Mouse (Mus musculus): ENCODE measurements around the gene Rreb1.

The Rreb1 gene

DNA sequence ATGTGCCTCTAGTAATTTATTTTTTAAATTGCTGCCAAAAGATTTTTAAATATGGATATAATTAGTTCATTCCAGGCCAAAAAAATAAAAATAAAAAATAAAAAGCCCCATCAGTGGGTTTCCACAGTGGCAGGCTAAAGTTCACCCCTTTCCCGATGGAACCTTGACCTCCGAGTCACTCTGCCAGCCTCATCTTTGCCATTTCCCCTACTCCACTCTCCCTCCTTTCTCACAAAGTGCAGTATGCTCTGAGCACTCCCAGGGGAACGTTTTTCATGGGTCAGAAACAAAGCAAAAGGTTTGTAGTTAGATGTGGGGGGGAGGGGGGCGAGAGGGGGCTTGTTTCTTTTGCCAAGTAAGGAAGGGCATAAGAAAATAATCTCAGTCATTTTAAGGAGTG, 98.6 kb downstream of the Rreb1 start:
- no peak for DNase-seq (ENCODE audit: low spot score)

DNA sequence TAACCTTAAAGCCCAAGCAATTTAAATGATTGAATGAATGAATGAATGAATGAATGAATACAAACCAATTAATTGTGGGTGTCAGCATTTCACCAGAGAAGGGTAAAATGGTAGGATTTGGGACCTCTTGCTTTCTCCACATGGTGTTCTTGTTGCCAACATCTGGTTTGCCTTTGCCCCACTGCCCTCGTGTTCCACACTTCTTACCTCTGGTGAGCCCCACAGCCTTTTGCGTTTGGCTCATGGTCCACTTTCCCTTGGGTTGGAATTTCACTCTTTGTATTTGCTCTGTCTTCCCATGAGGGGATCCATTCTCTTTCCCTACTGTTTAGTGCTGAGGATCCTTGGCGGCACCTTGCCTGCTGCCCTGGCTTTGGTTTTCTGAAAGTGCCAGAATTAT, 99.0 kb downstream of the Rreb1 start:
- DNase-seq (ENCODE audit: low spot score): no peak

DNA sequence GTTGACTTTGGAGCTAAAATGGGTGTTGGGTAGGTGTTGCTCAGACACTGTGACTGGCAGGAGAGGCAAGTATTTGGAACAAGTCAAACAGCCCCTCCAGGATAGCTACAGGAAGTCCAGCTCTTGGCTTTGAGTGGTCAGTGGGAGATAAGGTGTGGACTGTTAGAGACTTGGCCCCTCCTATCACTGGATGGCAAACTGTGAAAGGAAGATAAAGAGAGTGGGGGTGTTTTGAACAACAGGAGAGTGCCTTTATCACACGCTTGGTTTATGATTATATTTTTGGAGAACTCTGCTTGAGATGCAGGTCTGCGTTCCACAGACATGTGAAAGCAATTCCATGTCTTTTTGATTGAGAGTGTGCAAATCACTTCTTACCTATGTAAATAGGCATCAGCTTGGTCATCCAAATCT, 100.7 kb downstream of the Rreb1 start:
- DNase-seq (ENCODE audit: low spot score): no peak

DNA sequence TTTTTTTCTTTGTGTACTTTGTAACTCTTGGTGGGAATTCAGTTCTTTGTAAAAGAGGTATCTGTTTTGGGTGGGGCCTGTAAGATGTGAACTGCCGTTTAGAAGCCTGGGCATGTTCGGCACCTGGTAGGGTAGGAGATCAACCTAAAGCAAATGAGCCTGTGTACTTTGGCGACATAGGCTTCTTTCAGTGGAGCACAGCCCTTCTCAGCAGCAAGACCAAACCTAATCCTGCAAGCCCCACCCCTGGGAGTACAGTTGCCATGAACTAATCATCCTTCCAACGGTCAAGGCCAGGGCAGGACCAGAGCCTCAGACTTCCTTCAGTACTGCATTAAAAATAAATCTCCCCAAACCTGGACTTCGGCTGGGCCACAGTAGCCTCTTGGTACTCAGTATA, 101.4 kb downstream of the Rreb1 start:
- no peak for DNase-seq (ENCODE audit: low spot score)

DNA sequence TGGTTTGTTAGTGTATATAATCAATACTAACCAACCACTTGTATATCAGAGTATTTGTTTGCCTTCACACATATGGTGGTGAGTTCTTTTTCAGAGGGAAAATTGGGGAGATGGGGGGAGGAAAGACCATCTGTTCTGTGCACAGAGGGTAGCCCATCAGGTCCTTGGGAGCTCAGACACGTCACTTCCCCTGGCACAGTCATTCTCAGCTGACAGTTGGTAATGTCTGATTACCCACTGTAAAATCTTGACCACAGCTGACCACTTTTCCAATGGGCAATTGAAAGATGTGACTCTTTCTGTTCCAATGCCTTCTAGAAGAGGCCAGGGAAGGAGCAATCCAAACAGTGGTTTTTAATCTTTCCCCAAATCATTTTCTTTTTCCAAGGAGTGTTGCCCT, 101.8 kb downstream of the Rreb1 start:
- DNase-seq (ENCODE audit: low spot score): no peak

DNA sequence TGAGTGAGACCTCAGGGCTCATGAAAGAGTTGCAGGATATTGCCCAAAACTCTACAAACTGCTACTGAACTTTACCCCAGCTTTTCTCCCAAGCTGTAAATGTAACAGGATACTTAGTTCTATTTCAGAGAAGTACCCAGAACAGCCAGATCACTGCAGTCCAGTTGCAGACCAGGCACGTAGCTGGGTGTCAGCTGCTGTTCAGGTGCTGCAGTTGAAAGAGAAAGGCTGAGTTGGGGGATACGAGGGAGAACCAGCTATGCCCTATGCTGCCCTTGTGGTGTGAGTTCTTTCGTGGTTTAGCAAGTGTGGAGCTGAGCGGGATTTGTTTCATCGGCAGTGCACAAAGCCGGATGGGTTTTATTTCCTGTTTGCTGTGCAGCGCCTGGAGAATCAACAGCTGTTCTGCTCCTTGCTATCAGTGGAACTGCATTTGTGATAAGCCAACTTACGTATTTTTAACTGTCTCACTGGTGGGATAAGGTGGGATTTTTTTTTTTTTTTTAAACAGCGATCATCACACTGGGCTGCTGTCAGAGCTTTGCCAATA, 102.5 kb downstream of the Rreb1 start:
- no peak for DNase-seq (ENCODE audit: low spot score)

DNA sequence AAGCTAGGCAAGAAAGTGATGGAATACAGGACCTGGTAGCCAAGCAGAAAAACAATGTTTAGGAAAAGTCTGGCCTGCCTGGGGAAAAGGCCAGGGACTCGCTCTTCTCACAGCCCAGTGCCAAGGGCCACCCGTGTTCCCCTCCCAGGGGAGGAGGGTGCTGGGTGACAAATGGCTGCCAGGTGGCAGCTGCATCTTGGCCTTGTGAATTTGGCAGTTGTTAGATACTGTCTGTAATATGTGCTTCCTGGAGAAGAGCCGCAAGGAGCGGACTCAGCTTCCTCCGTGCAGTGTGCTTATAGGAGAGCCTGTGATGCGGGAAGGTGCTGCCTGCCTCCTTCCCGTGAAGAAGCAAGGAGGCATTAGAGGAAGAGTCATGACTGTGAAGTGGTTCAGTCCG, 104.3 kb downstream of the Rreb1 start:
- no peak for DNase-seq (ENCODE audit: low spot score)

DNA sequence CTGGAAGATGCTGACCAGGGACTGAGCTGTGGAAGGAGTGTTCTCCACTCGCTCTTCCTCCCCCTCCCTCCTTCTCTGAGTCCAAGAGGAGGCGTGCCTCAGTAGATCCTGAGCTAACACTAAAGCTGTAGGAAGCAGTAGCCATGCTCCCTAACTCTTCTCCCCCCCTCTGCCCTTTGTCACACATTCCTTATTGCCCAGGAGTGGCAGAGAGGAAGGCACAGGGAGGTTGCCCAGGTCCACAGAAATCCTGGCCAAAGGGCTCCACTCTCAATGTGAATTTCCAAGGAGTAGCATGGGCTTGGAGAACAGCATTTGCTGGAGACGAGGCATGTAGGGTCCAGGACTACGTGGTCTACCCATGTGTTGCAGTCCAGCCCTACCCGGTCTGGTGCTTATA, 104.8 kb downstream of the Rreb1 start:
- no peak for DNase-seq (ENCODE audit: low spot score)

DNA sequence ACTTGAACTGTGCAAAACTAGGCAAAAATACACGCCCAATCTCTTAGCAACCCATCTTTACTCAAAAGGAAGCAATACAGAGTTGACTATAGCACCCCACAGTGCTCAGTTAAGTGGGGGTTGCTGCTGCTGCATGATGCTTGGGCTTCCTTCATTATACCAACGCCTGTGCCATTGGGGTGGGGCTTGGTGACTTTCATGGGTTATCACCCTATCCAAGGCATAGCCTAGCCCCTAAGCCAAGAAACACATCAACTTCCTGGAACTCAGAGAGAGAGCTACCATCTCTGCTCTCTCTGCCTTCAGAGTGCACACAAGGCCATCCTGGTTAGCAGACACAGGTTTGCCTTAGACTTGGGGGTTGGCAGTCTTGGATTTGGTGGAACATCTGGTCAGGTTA, 107.2 kb downstream of the Rreb1 start:
- DNase-seq (ENCODE audit: low spot score): no peak

DNA sequence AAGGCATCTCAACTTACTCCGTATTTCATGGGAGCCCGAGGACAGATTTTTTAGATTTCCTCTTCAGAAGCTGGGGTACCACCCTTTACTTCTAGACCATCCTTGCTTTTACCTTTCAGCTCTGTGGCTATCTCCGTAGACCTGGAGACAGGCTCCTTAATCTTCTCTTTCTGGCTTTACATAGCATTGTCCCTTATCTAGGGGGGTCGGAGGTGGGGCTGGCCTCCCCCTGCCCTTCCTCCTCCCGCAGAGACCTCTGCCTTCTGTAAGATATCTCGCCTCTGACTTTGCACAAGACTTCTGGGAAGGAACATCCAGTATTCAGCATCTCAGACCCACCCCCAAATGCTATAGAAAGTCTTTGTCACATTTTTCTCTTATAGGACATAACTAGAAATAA, 107.8 kb downstream of the Rreb1 start:
- DNase-seq (ENCODE audit: low spot score): no peak

DNA sequence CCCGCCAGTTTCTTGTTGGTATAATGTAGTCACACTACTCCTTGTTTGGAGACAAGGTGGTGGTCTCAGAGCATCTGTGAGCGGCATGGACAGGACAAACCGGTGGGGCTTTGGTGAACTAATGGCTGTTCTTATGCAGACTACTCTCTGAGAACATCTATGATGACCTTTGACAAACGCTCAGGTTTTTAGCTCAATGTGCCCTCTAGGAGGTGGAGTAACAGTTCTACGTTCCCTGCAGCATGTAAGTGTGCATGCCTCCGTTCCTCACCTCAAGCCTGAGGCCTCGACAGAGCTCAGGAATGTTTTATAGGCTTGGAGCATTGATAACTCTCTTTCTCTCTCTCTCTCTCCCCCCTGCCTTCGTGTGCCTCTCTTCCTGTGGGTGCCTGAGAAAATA, 116.6 kb downstream of the Rreb1 start:
- no peak for DNase-seq (ENCODE audit: low spot score)

DNA sequence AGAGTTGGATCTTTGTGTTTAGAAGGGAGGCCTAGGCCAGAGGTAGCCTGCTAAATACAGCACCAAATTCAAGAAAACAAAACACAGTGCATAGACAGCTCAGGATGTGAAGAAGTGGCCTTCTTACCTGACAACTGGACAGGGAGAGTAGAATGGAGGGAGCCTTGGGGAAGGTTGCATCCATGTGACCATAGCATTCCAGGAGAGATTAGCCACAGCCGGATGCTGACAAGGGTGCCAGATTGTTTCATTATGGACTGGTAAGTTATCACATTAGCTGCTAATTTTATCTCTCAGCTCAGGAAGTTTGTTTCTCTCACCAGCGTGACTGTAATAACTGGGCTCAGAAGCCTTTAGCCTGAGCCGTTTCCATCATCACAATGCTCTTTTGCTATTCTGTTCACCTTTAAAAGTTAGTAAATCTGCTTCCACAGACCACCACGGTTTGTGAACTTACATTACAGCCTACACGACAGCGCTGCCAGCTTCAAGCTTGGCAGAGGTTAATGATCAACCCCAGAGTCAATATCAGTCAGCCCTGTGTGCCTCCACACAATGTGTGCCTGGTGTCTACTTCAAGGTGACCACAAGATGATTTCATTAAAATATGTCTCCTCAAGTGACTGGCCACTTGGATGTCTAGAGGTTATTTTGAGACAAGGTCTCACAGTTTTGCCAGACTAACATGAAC, 117.5 kb downstream of the Rreb1 start:
- no peak for DNase-seq (ENCODE audit: low spot score)

DNA sequence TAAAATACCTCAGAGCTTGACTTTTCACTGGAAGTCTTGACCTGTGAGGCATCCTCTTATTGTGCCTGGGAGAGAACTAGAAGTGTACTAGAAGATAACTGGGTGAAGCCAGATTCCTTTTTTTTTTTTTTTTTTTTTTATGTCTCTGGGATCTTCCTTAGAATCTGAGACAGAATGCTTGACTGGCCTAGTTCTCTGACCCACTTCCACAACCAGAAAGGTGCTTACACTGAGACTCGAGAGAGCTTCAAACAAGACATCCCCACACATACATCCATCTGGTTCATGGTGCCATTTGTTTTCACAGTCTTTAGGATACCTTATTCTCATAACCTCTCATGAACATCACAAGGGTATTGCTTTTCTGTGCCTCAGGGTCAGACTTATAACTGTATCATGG, 118.2 kb downstream of the Rreb1 start:
- no peak for DNase-seq (ENCODE audit: low spot score)

DNA sequence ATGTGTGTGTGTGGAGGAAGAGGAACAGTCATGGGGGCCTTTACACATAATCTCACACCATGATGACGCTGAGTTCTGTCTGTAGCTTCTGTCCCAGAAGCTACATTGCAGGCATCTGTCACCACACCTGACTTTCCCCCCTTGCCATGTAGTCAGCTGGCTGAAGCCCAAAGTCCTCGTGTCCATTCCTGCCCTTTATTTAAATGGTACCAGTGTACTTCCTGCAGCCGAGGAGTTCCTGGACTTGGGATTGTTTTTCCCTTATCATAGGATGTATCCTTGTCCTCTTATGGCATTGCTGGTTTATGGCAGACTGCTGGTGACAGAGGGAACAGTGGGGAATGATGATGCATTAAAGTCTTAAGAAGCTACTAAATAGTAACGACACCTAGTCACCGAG, 120.6 kb downstream of the Rreb1 start:
- DNase-seq (ENCODE audit: low spot score): no peak

DNA sequence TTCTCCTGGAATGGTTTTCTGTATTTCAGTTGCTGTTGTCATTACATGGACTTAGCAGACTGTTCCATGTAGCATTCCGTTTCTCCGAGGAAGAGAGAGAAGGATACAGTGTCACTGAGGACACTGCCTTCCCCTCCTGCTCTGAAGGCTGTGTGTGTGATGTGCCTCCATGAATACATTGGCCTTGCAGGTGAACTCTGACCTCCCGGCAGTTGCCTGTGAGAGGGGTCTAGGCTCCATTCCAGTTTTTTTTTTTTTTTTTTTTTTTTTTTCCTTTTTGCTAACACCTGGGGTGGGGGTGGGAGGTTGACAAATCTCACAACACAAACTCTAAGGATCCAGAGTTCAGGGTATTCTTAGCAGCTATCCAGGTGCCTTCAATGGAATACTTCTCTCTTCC, 124.8 kb downstream of the Rreb1 start:
- DNase-seq (ENCODE audit: low spot score): no peak

DNA sequence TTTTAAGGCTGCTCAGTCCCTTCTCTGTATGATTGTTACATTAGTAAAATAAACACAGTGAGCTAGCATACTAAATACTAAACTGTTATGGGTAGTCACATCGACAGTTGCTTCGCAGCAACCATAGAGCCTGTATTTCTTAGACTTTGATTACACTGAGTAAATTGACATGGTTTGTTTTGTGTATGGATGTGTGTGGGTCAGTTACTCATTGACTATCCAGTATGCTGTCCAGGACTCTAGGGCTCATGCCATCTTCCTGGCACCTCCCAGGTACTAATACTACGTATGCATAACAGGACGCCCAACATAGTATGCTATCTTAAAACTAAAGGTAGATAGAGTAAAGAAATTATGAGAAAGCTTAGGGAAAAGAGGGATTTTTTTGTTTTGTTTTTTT, 125.3 kb downstream of the Rreb1 start:
- DNase-seq (ENCODE audit: low spot score): no peak

DNA sequence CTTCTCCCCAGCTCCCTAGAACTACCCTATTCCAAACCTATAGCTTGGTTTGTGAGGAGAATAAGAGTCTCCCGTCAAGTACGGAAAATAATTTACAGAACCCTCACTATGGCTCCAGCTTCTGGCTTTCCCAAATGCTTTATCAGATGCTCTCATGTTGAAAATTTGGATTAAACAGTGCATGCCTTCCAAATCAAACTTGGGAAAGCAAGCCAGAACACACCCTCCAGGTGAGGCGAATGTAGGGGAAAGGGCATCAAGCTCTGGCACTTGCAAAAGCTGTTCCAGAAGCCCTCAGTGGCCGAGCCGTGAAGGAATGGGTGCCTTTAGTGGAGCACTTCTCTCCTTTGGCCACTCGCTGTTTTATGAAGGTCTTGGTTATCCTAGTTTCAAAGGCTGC, 126.2 kb downstream of the Rreb1 start:
- DNase-seq (ENCODE audit: low spot score): no peak

DNA sequence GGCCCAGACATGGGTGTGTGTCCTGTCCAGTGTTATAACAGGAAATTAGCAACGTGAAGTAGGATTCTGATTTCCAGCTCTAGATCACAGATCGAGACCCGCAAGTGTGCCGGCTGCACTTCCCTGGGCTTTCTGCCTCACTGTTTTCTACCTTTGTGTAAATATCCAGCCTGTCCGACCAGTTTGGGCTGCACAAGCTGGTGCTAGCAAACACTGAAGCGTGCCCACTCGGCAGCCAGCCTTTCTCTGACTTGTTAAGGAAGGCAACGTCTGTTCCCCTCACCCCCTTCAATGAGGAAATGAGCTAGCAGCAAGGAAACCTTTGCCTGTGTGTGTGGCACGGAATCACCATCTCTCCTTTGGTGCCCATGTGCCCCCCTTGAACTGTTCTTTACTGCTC, 129.9 kb downstream of the Rreb1 start:
- DNase-seq (ENCODE audit: low spot score): peak; percentile 88

DNA sequence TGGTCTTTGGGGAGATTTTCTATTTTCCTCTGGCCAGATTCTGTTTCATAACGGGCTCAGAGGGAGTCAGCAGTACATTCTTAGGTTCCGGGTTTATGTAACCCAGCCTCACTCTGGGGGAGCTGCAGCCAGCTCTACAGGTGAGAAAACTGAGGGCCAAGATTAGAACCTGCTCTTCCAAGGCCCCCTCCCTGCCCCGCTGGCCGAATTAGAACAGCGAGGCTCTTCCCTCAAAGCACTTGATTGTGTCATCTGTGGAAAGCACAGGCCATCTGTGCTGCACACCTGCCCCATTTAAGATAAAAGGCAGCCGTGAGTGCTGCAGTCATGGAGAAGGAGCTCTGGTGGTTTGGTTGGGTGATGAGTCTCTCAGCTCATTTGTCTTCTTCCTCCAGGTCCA, 130.3 kb downstream of the Rreb1 start:
- no peak for DNase-seq (ENCODE audit: low spot score)

DNA sequence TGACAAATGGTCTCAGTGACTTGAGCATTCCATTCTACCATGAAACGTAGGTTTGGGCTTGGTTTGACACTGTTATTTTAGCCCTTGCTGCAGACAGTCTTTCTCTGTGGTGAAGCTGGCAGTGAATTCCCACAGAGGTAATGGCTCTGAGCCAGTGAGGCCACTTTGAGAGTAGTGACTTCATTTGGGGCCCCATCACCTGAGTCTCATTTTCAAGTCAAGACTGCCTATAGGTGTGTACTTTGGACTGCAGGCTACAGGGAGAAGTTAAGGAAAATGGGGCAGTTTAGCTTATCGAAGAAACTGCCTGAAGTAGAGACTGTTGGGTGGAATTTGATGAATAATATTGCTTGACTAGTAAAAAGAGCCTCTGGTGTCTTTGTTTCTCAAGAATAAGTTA, 131.0 kb downstream of the Rreb1 start:
- DNase-seq (ENCODE audit: low spot score): no peak

DNA sequence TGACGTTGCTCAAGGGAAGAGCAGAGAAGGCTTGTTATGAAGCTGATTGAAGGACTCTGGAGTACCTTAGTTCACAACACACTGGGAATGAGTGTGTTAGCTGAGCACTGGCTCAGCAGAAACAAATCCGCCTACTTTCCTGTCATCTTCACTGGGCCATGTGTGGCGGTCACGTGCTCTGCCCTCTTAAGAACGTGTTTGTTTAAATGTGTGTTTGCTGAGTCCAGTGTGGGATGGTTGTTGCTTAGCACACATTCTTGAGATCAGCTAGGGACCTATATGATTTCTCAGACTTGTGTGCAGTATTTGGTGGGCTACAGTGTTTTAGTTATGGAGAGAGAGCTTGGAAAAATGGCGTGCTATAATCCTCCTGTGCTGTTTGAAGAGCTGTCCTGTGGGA, 133.8 kb downstream of the Rreb1 start:
- DNase-seq (ENCODE audit: low spot score): no peak

DNA sequence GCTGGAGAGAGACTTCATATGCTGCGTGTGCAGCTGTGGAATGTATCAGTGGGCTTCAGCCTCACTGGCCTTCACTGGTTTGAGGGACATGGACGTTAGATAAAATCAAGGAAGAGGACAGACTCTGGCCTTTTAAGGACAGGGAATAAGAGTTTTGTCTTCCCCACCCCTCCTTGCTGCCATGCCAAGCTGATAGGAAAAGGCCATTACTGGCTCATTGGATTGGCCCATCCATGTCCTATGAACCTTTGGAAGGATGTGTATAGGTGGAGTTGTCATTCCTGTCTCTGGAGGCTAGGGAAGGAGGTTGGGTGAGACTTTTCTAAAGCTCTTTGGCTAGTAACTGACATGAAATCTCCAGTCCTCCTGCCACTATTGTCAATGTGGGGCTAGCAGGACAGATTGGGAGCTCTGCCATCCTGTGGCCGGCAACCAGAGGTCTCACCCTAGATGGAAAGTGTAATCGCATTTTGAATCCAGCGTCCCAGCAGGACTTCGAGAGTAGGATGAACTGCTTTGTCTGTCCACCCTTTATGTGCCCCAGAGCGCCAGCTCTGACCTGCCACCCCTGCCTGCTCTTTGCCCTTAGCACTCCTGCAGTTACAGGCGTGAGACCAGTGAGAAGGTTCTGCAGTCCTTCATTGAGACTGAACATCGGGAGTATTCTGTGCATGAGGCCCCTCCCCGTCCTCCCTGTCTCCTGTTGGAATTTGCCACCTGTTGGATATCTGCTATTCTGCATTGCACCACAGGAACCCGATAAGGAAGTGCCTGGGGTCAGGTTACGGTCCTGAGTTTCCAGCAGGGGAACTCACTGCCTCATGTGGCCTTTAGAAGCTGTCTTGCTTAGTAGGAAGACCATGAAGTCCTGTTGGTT, 134.6 kb downstream of the Rreb1 start:
- no peak for DNase-seq (ENCODE audit: low spot score)

DNA sequence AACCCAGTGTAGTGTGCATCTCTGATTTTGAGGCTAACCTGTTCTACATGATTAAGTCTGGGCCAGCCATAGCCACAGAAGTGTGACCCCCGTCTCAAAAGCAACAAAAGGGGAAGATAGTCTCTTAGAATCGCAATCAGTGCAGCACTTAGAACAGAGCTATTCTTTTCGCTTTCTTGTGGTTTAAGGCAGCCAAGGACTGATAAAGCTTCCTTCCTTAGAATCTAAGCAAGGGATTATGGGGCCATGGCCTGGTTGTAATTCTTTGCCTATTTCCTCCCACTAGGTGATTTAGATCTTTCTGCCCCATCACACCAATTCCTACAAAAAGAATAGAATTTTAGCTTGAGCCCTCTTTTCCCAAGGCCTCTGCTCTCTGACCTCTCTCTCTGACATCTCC, 135.8 kb downstream of the Rreb1 start:
- DNase-seq (ENCODE audit: low spot score): no peak

Measured in urinary bladder, postnatal 14 days (tissue).